In genomic region chr5:103821062-103821461, GRCm38 (mm10) we compare ENCODE assay signal across 15 mouse cellular contexts.
A peak's percentile ranks its signal among the peaks of the same experiment; 100 is the strongest.
DNase-seq lines count a peak whose midpoint lies in the region; ATAC-seq and TF ChIP-seq lines count a peak whose summit lies in the region.
"Had no signal": no experiment of that assay in that cellular context is flagged by ENCODE, and none has a peak within 500 bp of the region (broad histone marks: within the 10 kb centered on the region; RNA-seq: fewer than 3 reads in every experiment).

No protein-coding gene starts in this region.

- 0 out of 2 replicates have a peak overlapping the region, but pooled peaks have one; percentile 3 for H3K4me2 ChIP-seq in liver, postnatal 0 days (ENCODE audit: low read depth, low read length)
- no peak overlapping the region for H3K4me2 ChIP-seq in stomach, embryonic 16.5 days (ENCODE audit: low read depth, low read length)
- no peak overlapping the region for H3K4me2 ChIP-seq in hindbrain, embryonic 16.5 days (ENCODE audit: low read length)
- H3K4me2 ChIP-seq in forebrain, embryonic 16.5 days (ENCODE audit: low read length): no peak overlapping the region
- H3K4me2 ChIP-seq: forebrain, embryonic 13.5 days; lung, embryonic 14.5 days; midbrain, embryonic 11.5 days had no signal

- H3K4me1 ChIP-seq in liver, adult 2 months (ENCODE audit: control insufficient read depth, insufficient read depth, low read length): peaks cover 12% of the 10 kb centered on the region
- H3K4me1 ChIP-seq in liver, postnatal 0 days (ENCODE audit: insufficient read depth): peaks cover 13% of the 10 kb centered on the region
- H3K4me1 ChIP-seq in stomach, embryonic 16.5 days (ENCODE audit: control insufficient read depth, insufficient read depth, low read length): 0 out of 2 replicates have a peak, but pooled peaks cover 4% of the 10 kb centered on the region
- no peaks in the 10 kb centered on the region for H3K4me1 ChIP-seq in hindbrain, embryonic 16.5 days (ENCODE audit: control insufficient read depth, insufficient read depth, low read depth, low read length)
- no peaks in the 10 kb centered on the region for H3K4me1 ChIP-seq in forebrain, embryonic 16.5 days (replicated peaks; ENCODE audit: control insufficient read depth, insufficient read depth, low read length)
- H3K4me1 ChIP-seq: forebrain, embryonic 13.5 days had no signal

- WGBS in liver, adult 2 months: 7% methylated on average over 9 of the region's 9 CpGs
- 50% methylated on average over 9 of the region's 9 CpGs for WGBS in liver, postnatal 0 days (ENCODE audit: insufficient replicate concordance)
- 64% methylated on average over 9 of the region's 9 CpGs for WGBS in stomach, embryonic 16.5 days
- WGBS in hindbrain, embryonic 16.5 days: 89% methylated on average over 9 of the region's 9 CpGs
- WGBS in forebrain, embryonic 16.5 days: 93% methylated on average over 9 of the region's 9 CpGs

- H3K27me3 ChIP-seq in liver, adult 2 months (ENCODE audit: control insufficient read depth, insufficient read depth, low read length): no peaks in the 10 kb centered on the region
- H3K27me3 ChIP-seq in liver, postnatal 0 days (ENCODE audit: insufficient read depth, low read length): no peaks in the 10 kb centered on the region
- H3K27me3 ChIP-seq in stomach, embryonic 16.5 days (ENCODE audit: control insufficient read depth, insufficient read depth, low read length): no peaks in the 10 kb centered on the region
- H3K27me3 ChIP-seq in hindbrain, embryonic 16.5 days (replicated peaks; ENCODE audit: control insufficient read depth, insufficient read depth, low read length): no peaks in the 10 kb centered on the region
- no peaks in the 10 kb centered on the region for H3K27me3 ChIP-seq in forebrain, embryonic 16.5 days (replicated peaks; ENCODE audit: control insufficient read depth, insufficient read depth, low read length)
- H3K27me3 ChIP-seq: forebrain, embryonic 13.5 days had no signal

- DNase-seq in gastrocnemius, adult 2 months: no peak
- DNase-seq in gastrocnemius, adult 8-10 months (ENCODE audit: low spot score in 2 of 2): no peak
- DNase-seq in liver, adult 2 months (ENCODE audit: extremely low read depth, low read depth, low spot score): peak; percentile 94
- no peak for DNase-seq in liver
- DNase-seq in liver, postnatal 0 days: no peak
- DNase-seq: cerebellum, adult 18-20 months; gastrocnemius, postnatal 14 days; heart, postnatal 36 days; lung, embryonic 14.5 days; thymus, postnatal 14 days had no signal

- TF ChIP-seq POLR2A in liver, adult 2 months (IDR thresholded peaks at IDR 0.05; ENCODE audit: extremely low read depth, insufficient read depth, low read length): no peak

- peak overlapping the region; percentile 1; the same call in 1 of the 2 replicates for H3K4me3 ChIP-seq in gastrocnemius, adult 2 months
- H3K4me3 ChIP-seq in liver, adult 2 months (ENCODE audit: insufficient read depth, low read depth, low read length): peak overlapping the region; percentile 53; the same call in 1 of the 2 replicates
- H3K4me3 ChIP-seq in liver, postnatal 0 days (ENCODE audit: low read depth, low read length): no peak overlapping the region
- H3K4me3 ChIP-seq in stomach, embryonic 16.5 days (replicated peaks; ENCODE audit: low read length): no peak overlapping the region
- no peak overlapping the region for H3K4me3 ChIP-seq in hindbrain, embryonic 16.5 days (ENCODE audit: low read length)
- no peak overlapping the region for H3K4me3 ChIP-seq in forebrain, embryonic 16.5 days (replicated peaks; ENCODE audit: low read length)
- H3K4me3 ChIP-seq: forebrain, embryonic 13.5 days had no signal

- peaks cover 2% of the 10 kb centered on the region; the same call in 1 of the 2 replicates for H3K79me2 ChIP-seq in liver, adult 2 months (ENCODE audit: control insufficient read depth, insufficient read depth, low read length)

- H3K9ac ChIP-seq in liver, adult 2 months (ENCODE audit: low read depth, low read length): peak overlapping the region; percentile 34
- no peak overlapping the region for H3K9ac ChIP-seq in liver, postnatal 0 days (replicated peaks)
- H3K9ac ChIP-seq in stomach, embryonic 16.5 days (ENCODE audit: low read length): no peak overlapping the region
- no peak overlapping the region for H3K9ac ChIP-seq in hindbrain, embryonic 16.5 days (ENCODE audit: low read depth, low read length)
- H3K9ac ChIP-seq in forebrain, embryonic 16.5 days (replicated peaks; ENCODE audit: low read depth, low read length): no peak overlapping the region
- H3K9ac ChIP-seq: forebrain, embryonic 13.5 days; lung, embryonic 14.5 days had no signal

- peak overlapping the region; percentile 76 for H3K27ac ChIP-seq in gastrocnemius, adult 2 months
- H3K27ac ChIP-seq in liver, adult 2 months (replicated peaks; ENCODE audit: insufficient read depth, low read depth, low read length): peak overlapping the region; percentile 69
- H3K27ac ChIP-seq in liver, postnatal 0 days (ENCODE audit: low read depth): peak overlapping the region; percentile 39; the same call in 1 of the 2 replicates
- H3K27ac ChIP-seq in stomach, embryonic 16.5 days (ENCODE audit: low read length): no peak overlapping the region
- H3K27ac ChIP-seq in hindbrain, embryonic 16.5 days (ENCODE audit: low read depth, low read length): no peak overlapping the region
- no peak overlapping the region for H3K27ac ChIP-seq in forebrain, embryonic 16.5 days (ENCODE audit: low read length)
- H3K27ac ChIP-seq: forebrain, embryonic 13.5 days had no signal

- TF ChIP-seq EP300 in liver, postnatal 0 days (IDR thresholded peaks at IDR 0.05; ENCODE audit: low read depth): 0 out of 2 replicates have a peak, but pooled peaks have one; percentile 32

- no peaks in the 10 kb centered on the region for H3K9me3 ChIP-seq in liver, postnatal 0 days (ENCODE audit: low read length)
- no peaks in the 10 kb centered on the region for H3K9me3 ChIP-seq in stomach, embryonic 16.5 days (replicated peaks; ENCODE audit: control insufficient read depth, low read length)
- H3K9me3 ChIP-seq in hindbrain, embryonic 16.5 days (ENCODE audit: control insufficient read depth, low read length): no peaks in the 10 kb centered on the region
- H3K9me3 ChIP-seq in forebrain, embryonic 16.5 days (ENCODE audit: control insufficient read depth, low read length): no peaks in the 10 kb centered on the region
- H3K9me3 ChIP-seq: forebrain, embryonic 13.5 days had no signal

- peak; percentile 53 for ATAC-seq in liver, postnatal 0 days
- peak; percentile 82; the same call in 1 of the 2 replicates for ATAC-seq in stomach, embryonic 16.5 days (ENCODE audit: insufficient read depth, low FRiP score)
- ATAC-seq in hindbrain, embryonic 16.5 days: no peak
- ATAC-seq in forebrain, embryonic 16.5 days: no peak
- ATAC-seq: forebrain, embryonic 13.5 days had no signal

- TF ChIP-seq CTCF in gastrocnemius, adult 2 months (IDR thresholded peaks at IDR 0.05): no peak
- no peak for TF ChIP-seq CTCF in liver, adult 2 months (IDR thresholded peaks at IDR 0.05; ENCODE audit: low read depth, low read length)
- no peak for TF ChIP-seq CTCF in liver, postnatal 0 days (IDR thresholded peaks at IDR 0.05; ENCODE audit: low read depth)

- intact Hi-C loops in gastrocnemius, adult 2 months (cut with DNase I): loop anchor here (10.0 kb wide), 1 partner anchor 476 kb away; no protein-coding TSS in a partner anchor

- H3K36me3 ChIP-seq in liver, adult 2 months (ENCODE audit: control insufficient read depth, insufficient read depth, low read length): peaks cover 3% of the 10 kb centered on the region
- peaks cover 74% of the 10 kb centered on the region for H3K36me3 ChIP-seq in liver, postnatal 0 days (replicated peaks; ENCODE audit: insufficient read depth, low read length)
- no peaks in the 10 kb centered on the region for H3K36me3 ChIP-seq in stomach, embryonic 16.5 days (ENCODE audit: control insufficient read depth, insufficient read depth, low read length)
- no peaks in the 10 kb centered on the region for H3K36me3 ChIP-seq in hindbrain, embryonic 16.5 days (ENCODE audit: control insufficient read depth, insufficient read depth, low read length)
- no peaks in the 10 kb centered on the region for H3K36me3 ChIP-seq in forebrain, embryonic 16.5 days (ENCODE audit: control insufficient read depth, insufficient read depth)

Comparison
In these comparisons a context has a peak if more than half of its experiments do, and no peak if none do; other contexts are left out.
1. H3K4me3 ChIP-seq: peak in gastrocnemius, adult 2 months (single experiment) and liver, adult 2 months (single experiment); none in liver, postnatal 0 days (single experiment), stomach, embryonic 16.5 days (single experiment), hindbrain, embryonic 16.5 days (single experiment) and forebrain, embryonic 16.5 days (single experiment).
2. H3K27ac ChIP-seq: peak in gastrocnemius, adult 2 months (single experiment), liver, adult 2 months (single experiment) and liver, postnatal 0 days (single experiment); none in stomach, embryonic 16.5 days (single experiment), hindbrain, embryonic 16.5 days (single experiment) and forebrain, embryonic 16.5 days (single experiment).
3. ATAC-seq: peak in liver, postnatal 0 days (single experiment) and stomach, embryonic 16.5 days (single experiment); none in hindbrain, embryonic 16.5 days (single experiment) and forebrain, embryonic 16.5 days (single experiment).